Mouse (Mus musculus): ENCODE results near the gene AI837181.
A peak's percentile ranks its signal among the peaks of the same experiment; 100 is the strongest.

Gene AI837181

DNA sequence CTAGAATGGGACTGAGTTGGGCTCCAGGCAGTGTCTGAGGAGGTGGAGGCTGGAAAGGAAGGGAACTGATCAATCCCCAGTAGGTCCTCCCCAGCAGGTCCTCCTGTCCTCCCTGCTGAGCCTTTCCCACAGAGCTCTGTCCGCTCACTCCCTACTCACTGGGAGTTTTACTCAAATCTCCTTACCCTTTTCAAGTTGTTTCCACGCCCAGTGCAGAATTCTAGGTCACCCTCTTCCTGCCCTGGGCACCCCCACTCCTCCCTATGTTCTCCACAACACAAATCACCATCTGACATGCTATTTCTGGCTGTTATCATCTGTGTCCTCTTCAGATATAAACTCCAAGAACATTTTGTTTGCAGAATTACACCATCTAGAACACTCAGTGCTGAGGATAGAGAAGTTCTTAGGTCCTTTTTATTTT lies 10.4 kb upstream of the AI837181 start:
- DNase-seq (ENCODE audit: low spot score in 2 of 2): peak in 1 of 2 experiments; percentile 36

- no peak for DNase-seq (ENCODE audit: low spot score in 2 of 2)
These were observed 6.0 kb upstream of the AI837181 start for GRCm38 (mm10) chr19:5418750-5419466.

GRCm38 (mm10) chr19:5419630-5420029 lies 5.3 kb upstream of the AI837181 start:
- DNase-seq (ENCODE audit: low spot score in 2 of 2): no peak

- DNase-seq (ENCODE audit: low spot score in 2 of 2): no peak
These were observed 4.4 kb upstream of the AI837181 start for GRCm38 (mm10) chr19:5420579-5420978.

DNA sequence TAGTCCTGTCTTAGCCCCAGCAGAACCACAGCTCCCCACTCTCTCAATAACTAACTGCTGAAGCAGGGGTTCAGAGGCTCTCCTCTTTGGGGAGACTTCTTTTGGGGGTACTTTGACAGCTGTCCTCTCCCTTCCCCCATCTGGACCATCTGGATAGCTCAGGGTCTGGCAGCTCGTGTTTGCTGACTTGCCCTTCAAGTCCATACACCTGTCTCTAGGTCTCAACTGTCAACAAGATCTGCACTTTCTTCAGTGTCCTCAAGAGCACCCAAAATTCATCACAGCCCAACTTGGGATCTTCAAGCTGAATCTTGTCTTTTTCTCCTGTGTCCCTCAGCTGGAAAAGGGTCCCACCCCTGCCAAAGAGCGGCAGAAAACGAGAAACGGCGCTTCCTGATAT lies 3.2 kb upstream of the AI837181 start:
- DNase-seq (ENCODE audit: low spot score in 2 of 2): no peak

DNA sequence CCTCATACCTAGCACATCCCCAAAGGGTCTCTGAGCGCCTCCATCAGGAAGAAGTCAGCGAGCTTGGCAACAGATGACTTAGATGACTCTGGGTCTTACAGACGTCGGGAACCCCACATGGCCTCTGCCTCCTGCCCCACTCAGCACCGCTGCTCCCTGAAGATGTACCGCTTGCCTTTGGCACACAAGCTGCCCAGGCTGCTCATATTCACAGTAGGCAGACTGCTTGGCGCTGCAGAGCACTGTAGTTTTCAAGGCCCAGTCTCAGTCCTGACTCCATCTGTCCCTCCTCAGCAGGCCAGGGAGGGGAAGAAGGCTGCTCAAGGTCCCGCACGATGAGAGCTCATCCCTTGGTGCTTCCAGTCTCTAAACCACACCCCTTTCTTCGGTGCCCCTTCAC lies 2.7 kb upstream of the AI837181 start:
- DNase-seq (ENCODE audit: low spot score in 2 of 2): no peak

DNA sequence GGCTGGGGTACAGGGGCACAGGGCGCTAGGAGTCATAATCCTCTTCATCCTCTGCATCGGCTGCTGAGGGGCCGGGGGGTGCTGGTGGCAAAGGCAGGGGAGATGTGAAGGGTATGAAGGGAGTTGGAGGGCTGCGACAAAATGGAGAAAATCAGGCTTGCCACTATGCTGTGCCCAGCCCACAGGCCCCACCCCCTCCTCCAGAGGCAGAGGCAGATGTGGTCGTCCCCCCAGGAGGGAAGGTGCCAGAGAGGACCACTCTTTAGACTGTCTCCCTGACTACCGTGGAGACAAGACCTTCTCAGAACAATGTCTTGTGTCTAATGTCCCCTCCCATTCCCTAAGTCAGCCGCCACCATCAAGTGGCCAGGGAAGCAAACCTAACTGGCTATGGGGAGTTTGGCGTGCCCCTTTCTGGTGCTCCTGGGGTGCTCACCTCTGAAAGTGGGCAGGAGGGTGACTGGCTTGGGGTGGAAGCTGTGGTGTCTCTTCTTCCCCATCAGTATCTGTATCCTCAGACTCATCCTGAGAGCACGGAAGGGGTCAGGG lies 2.0 kb upstream of the AI837181 start:
- no peak for DNase-seq (ENCODE audit: low spot score in 2 of 2)

DNA sequence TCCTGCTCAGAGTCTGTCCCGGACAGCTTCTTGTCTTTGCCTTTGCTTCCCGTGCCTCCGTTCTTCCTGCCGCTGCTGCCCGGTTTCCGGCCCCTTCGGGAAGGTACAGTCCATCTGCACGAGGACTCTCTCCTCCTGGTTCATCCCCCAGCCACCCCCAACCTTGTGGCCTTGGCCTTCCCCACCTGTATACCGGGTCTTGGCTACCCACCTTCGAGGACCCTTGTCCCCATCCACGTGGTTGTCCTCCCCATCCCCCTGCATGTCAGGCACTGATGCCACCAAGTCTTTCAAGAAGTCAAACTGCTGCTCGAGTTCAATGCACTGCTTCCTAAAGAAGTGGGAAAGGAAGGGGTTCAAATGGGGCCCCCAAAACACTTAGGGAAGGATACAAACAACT lies 1.4 kb upstream of the AI837181 start:
- DNase-seq (ENCODE audit: low spot score in 2 of 2): no peak

DNA sequence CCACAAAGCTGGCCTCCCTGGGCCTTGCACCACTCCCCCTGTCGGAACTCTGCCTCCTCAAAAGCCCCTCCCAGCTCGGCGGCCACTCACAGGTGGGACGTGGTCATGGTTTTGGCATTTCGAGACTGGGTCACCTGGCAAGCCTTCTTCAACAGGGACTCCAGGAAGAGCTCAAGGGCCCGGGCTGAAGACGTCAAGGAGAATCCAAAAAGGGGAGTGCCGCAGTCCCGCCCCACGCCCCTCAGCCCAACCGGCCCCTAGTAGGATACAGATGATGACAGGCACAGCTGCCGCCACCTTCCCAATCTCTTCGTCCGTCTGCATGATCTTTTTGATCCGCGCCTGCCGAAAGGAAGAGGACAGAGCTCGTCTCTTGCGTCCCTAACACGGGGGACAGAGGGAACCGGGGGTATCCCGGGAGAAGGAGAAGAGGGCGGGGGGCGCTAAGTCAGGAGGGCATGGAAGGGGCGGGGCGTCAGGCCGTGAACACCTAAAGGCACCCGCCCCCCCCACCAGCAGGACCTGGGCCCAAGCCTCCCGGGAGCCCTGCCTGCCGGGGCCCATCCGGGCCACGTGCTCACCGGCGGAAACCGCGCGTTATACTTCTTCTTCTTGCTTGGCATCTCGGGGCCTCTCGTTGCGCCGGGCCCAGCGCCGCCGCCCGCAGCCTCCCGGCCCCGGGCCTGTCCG lies 707 bp upstream of the AI837181 start:
- DNase-seq (ENCODE audit: low spot score in 2 of 2): peak in 1 of 2 experiments; percentile 62

DNA sequence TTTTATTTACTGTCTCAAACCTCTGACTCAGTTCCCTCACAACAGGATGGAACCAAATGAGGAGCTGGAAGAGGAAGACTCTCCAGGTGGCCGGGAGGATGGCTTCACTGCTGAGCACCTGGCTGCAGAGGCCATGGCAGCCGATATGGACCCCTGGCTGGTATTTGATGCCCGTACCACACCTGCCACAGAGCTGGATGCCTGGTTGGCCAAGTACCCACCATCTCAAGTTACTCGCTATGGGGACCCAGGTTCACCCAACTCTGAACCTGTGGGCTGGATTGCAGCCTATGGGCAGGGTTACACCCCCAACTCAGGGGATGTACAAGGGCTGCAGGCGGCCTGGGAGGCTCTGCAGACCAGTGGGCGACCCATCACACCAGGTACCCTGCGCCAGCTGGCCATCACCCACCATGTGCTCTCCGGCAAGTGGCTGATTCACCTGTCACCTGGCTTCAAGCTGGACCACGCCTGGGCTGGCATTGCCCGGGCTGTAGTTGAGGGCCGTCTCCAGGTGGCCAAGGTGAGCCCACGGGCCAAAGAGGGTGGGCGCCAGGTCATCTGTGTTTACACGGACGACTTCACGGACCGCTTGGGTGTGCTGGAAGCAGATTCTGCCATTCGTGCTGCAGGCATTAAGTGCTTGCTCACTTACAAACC lies 1.1 kb downstream of the AI837181 start:
- DNase-seq (ENCODE audit: low spot score in 2 of 2): no peak

- no peak for DNase-seq (ENCODE audit: low spot score in 2 of 2)
These were observed 1.8 kb downstream of the AI837181 start for GRCm38 (mm10) chr19:5426640-5427290.

DNA sequence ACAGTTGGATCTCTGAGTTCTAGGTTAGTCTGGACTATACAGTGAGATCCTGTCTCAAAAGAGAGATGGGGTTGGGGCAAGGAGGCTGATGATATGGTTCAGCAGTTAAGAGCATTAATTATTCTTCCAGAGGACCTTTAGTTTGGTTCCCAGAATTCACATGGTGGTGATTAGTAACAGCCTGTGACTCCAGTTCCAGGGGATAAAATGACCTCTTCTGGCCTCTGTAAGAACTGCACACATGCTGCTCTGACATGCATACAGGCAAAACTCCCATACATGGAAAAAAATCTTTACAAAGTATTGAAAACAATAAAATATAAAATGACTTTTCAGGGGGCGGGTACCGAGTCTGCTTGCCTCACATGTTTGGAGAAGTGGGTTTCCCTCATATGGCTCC lies 3.1 kb downstream of the AI837181 start:
- DNase-seq (ENCODE audit: low spot score in 2 of 2): no peak

DNA sequence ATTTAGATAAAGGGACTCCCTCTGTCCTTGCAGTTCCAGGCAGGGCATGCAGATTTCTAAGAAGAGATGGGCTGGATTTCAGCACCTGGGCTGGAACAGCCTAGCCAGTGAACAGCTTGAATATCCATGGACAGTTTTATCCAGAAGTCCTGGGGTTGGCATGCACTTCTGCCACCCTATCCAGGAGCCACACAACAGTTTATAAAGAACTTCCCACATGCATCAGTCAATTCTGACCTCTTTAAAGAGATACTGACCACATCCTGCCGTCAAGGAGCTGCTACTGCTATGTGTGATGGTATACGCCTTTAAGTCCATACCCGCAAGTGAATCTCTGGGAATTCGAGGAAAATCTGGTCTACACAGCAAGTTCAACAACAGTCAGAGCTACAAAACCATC lies 4.3 kb downstream of the AI837181 start:
- DNase-seq (ENCODE audit: low spot score in 2 of 2): no peak

DNA sequence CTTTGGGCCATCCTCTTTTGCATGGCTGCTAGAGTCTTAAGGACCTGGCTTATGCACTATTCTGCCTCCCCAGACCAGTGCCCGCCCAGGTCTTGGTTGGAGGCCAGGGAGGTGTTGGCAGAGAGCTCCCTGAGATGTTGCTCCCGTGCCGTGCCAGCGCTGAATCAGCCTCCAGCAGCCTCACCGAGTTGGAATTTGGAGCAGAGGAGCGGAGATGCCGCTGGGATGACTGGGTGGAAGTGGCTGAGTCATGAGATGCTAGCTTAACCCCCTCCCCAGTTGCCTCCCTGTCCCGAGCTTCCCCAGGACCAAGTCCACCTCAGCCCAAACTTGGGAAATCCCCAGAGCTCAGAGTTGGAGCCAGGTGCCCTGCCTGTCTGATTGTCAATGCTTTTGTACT lies 4.9 kb downstream of the AI837181 start:
- DNase-seq (ENCODE audit: low spot score in 2 of 2): no peak

DNA sequence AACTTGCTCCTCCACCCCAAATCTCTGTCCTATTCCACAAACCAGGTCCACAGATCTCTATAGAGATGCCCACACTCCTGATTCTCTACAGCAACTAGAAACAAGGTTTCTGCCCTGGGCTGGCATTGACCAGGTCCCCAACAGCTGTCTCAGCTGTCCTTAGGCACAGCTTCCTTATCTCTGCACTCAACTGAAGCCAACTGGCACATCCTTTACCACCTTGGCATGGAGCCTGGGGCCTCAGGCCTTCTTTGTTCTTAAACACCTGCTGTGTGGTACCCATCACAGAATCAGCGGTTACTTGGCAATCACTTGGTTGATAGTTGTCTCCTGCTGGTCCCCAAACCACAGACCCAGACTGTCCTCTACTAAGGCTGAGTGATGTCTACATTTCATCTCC lies 5.5 kb downstream of the AI837181 start:
- no peak for DNase-seq (ENCODE audit: low spot score in 2 of 2)

DNA sequence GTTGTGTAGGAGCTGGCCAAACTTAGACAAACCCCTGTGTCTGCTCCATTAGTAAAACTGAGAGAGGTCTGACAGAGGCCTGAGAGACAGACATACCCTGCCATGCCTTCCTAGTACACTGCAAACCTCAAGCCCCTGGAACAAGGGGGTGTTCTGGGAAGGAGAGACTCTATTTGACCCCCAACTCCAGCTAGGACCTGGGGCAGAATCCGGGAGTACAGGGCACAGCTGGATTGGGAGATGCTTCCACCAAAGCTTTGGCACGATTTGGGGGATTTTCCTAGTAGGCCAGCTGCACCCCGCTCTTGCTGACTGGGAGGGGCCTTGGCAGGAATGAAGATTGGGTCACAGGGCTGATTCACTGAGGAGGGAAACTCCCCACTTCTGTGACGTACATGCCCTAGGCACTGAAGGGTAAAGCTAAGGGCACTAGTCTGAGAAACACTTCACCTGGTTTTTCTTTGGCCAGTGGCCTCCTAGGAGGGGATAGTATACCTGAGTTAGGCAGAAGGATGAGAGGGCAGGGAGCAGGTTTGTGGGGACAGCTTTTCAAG lies 7.0 kb downstream of the AI837181 start:
- DNase-seq (ENCODE audit: low spot score in 2 of 2): no peak

DNA sequence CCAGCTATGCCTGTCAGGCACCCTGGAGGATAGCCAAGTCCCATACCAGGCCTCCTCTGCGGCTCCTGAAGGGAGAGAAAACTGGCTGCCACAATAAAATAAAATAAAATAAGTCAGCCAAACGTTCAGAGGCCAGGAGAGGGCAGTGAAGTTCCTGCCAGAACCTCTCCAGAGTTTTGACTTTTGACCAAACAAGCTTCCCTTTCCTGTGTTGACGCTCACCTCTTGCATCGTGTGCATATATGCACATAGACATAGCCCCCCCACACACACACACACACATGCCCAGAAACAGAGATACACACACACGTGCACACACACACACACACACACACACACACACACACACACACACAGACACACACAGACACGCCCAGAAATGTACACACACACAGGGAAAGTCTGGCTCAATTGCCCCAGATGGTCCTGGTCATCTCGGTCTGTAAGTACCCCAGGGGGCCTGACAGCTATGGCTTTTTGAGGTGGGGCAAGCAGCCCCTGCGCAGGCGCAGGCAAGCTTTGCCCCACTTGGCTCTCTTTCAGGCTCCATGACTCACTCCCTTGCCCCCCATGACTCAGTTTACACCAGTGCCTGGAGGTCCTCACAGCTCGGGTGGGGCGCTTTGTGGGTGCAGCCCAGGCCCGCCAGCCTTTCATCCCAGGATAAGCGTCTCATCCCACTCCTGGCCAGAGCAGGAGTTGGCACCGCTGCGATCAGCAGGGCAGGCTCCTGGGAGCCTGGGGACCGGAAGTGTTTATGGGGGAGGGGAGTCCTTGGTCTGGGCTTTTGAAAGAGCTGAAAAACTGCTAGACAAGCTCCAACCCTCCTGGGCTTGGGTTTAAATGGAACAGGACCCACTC lies 8.3 kb downstream of the AI837181 start:
- DNase-seq (ENCODE audit: low spot score in 2 of 2): no peak

DNA sequence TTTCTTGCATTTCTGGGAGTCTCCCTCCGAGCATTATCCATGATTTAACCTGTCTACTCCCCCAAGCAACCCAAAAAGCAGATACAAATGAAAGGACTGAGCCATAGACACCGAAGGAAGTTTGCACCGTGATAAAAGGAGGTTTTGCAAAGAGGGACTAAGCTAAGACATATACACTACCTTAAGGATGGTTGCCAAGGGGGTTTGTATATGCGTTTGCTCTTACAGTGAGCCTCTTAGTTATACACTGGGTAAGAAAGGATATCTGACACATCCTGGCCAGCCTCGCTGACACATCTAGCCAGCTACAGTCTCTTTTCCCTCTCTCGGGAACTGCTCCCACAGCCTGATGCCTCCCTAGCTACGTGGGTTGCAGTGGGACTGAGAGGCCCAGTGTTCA lies 9.0 kb downstream of the AI837181 start:
- no peak for DNase-seq (ENCODE audit: low spot score in 2 of 2)

GRCm38 (mm10) chr19:5444371-5444908 lies 19.5 kb downstream of the AI837181 start:
- no peak for DNase-seq (ENCODE audit: low spot score in 2 of 2)

- no peak for DNase-seq (ENCODE audit: low spot score in 2 of 2)
These were observed 20.0 kb downstream of the AI837181 start for GRCm38 (mm10) chr19:5444954-5445353.

GRCm38 (mm10) chr19:5445747-5446146 lies 20.8 kb downstream of the AI837181 start:
- no peak for DNase-seq (ENCODE audit: low spot score in 2 of 2)
